Mouse (Mus musculus) spleen, adult 2 months (tissue): ENCODE measurements around the gene Gm10644. TPM values are rescaled to one million over a fixed set of nuclear protein-coding genes. Genes with fewer than 3 reads are reported as not detected.

ENCODE experiments used
- DNase-seq, 2 experiments: peaks; one replicate each; pipeline versions ENCODE4 v3.0.0 to v3.0.0-alpha.2; 2012 to 2021; ENCODE audit warnings: low spot score in 2 of 2, low read depth in 1 of 2
- H3K27ac ChIP-seq: fragments of 200-500 bp; 2 replicates; pipeline ENCODE4 v1.5.1; 2012; ENCODE audit warnings: low read length, inconsistent platforms; ENCODE audit not compliant: insufficient read depth
- H3K27me3 ChIP-seq: fragments of 200-500 bp; 2 replicates; pipeline ENCODE4 v1.6.1; 2012; ENCODE audit warnings: mild to moderate bottlenecking, moderate library complexity, low read length, inconsistent platforms; ENCODE audit not compliant: control insufficient read depth, insufficient read depth
- H3K36me3 ChIP-seq: fragments of 200-500 bp; 2 replicates; pipeline ENCODE4 v1.6.1; 2012; ENCODE audit warnings: mild to moderate bottlenecking, low read length, inconsistent platforms; ENCODE audit not compliant: control insufficient read depth, insufficient read depth
- H3K4me1 ChIP-seq: fragments of 200-500 bp; 2 replicates; pipeline ENCODE4 v1.6.1; 2011; ENCODE audit warnings: inconsistent platforms; ENCODE audit not compliant: control insufficient read depth, insufficient read depth, insufficient read length
- H3K4me3 ChIP-seq: fragments of 200-500 bp; 2 replicates; pipeline ENCODE4 v1.5.1; 2011; ENCODE audit warnings: mild to moderate bottlenecking, inconsistent platforms; ENCODE audit not compliant: insufficient read depth, insufficient read length; ENCODE audit errors: extremely low read depth
- CTCF ChIP-seq: fragments of 200-500 bp; IDR thresholded peaks from 2 replicates; pipeline ENCODE4 v1.5.1; 2011; ENCODE audit warnings: mild to moderate bottlenecking, inconsistent platforms; ENCODE audit not compliant: insufficient read depth, insufficient read length, insufficient replicate concordance; ENCODE audit errors: extremely low read depth
- POLR2A ChIP-seq: fragments of 200-500 bp; IDR thresholded peaks from 2 replicates; pipeline ENCODE4 v1.6.1; 2011; ENCODE audit warnings: low read depth, low read length, inconsistent platforms
- WGBS: fragments of 180-500 bp; shearing (Covaris S2); methylation state at CpG from one replicate; pipeline ENCODE4 v1.1.7; 2018; 5-methylcytosine and 5-hydroxymethylcytosine counted together
- polyA plus RNA-seq: library from polyadenylated mRNA; depleted of rRNA; stranded (reverse); fragments of >200 nt; gene quantifications from 2 replicates; pipeline ENCODE4 v1.2.3, GENCODE M21; 2012

Gm10644 gene
- polyA plus RNA-seq, 1 experiment = 1.3 TPM

DNA sequence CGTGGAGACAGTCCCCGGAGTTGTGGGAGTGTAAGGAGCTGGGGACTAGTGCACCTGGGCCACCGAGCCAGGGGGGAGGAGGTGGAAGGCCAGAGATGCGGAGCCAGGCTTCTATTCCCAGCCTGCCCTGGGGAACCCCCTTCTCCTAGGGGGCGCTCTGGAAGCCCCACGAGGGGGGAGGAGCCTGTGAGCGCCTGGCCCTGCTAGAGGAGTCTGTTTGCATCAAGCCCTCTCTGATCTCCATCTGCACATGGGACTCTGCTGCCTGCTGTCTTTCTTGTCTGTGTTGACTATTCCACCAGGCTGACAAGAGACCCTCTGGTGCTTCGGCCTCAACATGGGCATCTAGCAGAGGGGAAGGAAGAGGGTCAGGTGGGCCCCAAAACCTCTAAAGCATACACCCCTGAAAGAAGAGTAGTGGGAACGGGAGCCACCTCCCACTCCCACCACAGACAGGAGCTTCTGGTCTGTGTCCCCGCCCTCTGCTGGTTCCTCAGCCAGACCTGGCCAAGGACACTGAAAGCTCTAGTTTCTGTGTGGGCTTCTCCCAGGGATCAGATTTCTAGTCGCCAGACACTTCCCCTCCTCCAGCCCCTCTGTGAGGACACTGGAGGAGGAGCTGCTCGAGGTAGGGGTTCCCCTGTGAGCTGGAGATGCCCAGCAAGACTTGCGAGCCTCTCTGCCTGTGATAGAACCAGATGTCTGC, 51.9 kb downstream of the Gm10644 start:
- peaks cover 6% of the 10 kb centered on the region; the same call in 1 of the 2 replicates for H3K27me3 ChIP-seq
- H3K4me1 ChIP-seq = no peaks in the 10 kb centered on the region; the same call in 1 of the 2 replicates
- WGBS = 58% methylated on average over 12 of the region's 13 CpGs
- H3K27ac ChIP-seq = no peak overlapping the region
- TF ChIP-seq CTCF (no peak), POLR2A (no peak)
- H3K36me3 ChIP-seq = no peaks in the 10 kb centered on the region
- no peak overlapping the region for H3K4me3 ChIP-seq
- DNase-seq = no peak

DNA sequence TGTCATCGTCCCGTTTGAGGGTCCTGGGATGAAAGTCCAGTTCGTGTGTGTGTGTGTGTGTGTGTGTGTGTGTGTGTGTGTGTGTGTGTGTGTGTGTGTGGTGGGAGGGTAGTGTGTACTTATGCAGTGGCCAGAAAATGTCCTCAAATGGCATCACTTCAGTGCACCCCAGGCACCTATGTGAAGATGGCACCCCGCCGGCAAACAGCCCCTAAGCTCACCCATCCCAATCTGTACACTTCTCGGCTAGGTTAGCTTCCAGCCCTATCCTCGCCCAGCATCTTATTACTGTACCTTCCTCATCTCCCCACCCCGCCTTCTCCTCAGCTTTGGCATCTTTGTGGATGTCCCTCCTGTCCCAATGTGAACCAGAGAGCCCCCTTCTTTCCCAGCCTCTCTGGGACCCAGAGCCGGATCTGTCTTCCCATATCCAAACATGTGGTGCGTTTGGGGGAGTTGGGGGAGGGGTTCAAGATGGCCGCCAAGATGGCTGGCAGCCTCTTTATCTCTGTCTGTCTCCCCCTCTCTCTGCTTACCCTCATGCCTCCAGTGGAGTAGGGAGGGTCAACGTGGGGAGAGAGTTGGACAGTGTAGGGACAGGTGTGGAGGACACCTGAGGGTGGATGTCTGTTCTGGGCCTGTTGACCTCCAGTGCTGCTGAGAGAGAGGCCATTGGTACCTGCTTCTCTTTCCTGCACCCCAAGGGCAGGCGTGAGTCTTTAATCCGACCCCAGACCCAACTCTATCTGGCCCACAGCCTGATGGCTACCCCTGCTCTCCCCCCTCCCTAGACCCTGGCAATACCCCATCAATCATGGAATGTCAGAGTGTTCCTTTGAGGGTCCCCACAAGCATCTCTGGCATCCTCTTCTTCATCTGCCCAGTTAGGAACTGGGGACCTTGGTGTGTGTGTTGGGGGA, 53.2 kb downstream of the Gm10644 start:
- Histone ChIP-seq H3K27ac (no peak overlapping the region), H3K36me3 (no peaks in the 10 kb centered on the region), H3K4me1 (no peaks in the 10 kb centered on the region; the same call in 1 of the 2 replicates), H3K27me3 (peaks cover 6% of the 10 kb centered on the region; the same call in 1 of the 2 replicates), H3K4me3 (no peak overlapping the region)
- 69% methylated on average over 14 of the region's 14 CpGs for WGBS
- no peak for DNase-seq
- no peak for TF ChIP-seq CTCF
- TF ChIP-seq POLR2A = no peak

DNA sequence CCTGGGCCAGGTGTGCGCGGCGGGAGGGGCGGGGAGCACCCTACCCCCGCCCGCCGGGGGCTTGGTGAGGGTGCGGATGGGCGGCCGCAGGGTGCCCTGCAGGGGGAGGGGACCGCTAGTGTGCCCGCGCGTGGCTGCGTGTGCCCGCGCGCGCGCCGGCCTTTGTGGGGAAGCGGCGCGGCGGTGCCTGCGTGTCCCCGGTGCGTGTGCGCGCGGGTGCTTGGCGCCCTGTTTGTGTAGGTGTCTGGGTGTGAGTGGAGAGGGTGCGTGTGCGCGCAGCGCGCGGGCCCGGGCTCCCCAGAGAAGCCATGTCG, 54.1 kb downstream of the Gm10644 start:
- Histone ChIP-seq H3K4me3 (peak overlapping the region; percentile 85; the same call in 1 of the 2 replicates), H3K4me1 (peaks cover 2% of the 10 kb centered on the region), H3K36me3 (no peaks in the 10 kb centered on the region), H3K27ac (no peak overlapping the region), H3K27me3 (peaks cover 6% of the 10 kb centered on the region; the same call in 1 of the 2 replicates)
- no peak for DNase-seq
- TF ChIP-seq CTCF (no peak), POLR2A (no peak)
- WGBS = 2% methylated on average over 35 of the region's 40 CpGs

DNA sequence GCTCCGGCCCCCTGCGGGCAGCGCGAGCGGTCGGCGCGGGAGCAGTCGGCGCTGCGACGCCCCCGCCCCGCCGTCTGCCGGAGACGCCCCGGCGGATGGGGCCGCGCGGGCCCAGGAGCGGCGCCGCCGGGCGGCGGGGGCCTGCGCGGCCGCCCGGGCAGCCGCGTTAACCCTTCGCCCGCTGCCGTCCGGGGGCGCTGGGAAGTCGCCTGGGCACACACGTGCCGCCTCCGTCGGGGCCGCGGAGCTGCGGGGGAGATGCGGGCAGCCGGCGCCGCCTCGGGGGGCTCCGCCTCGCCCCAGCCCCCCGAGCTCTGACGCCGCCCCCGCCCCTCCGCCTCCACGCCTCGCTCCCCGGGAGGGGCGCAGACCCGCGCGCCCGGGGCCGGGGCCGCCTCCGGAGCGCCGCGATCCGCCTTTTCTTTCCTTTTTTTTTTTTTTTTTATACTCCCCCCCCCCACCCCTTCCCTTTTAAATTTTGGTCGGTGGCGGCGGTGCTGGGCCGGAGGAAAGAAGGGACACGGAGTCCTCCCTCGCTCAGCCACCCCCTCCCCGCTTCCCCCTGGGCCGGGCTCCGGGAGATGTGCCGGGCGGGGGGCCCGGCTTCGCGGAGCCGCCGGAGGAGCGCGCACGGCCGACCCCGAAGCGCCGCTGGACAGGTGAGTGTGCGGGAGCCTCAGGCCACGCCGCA, 54.6 kb downstream of the Gm10644 start:
- WGBS = 1% methylated on average over 62 of the region's 100 CpGs

DNA sequence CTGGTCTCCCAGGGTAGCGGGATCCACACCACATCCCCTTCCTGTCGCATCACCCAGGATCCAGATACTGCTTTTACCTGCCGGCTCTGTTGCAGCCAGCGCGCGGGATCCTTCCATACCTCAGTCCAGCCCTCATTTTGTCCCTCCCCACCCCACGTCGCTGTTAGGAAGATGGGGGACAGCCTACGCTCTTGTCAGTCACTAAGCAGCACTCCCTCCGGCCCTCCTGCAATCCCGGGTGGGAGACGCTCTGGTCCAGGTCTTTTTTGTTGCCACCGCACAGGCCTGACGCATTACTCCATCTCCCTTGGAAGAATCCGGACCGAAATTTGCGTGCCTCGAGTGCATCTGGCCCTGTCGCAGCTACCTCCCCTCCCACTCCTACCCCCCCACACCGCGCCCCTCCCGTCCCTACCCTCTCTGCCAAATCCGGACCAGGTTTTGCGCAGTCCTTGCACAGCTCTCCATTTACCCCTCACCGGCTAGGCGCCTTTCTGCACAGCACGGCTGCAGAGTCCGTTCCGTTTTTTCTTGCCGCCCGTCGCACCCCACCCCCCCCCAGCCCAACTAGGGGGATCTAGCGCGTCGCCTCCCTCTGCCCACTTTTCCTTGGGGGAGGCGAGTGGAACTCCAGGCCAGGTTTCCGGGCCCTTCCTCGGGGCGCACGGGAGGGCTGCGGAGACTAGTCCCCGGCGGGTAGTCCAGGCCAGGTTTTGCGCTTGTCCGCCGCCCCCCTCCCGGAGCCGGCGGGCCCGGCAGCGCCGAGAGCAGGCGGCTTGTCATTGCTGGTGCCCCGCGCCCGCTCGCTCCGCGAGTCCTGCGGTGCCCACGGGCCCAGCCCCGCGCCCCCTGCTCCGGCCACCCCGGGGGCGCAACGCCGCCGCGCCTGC, 55.4 kb downstream of the Gm10644 start, which contains the start of gene Adgrl1:
Adgrl1 (plus strand) TSS at position 743 of the 890 bp plus-strand sequence.
- Histone ChIP-seq H3K4me3 (peak within 1 kb of the TSS; percentile 85), H3K36me3 (no peaks in the 10 kb centered on the region), H3K27ac (peak within 1 kb of the TSS; percentile 52), H3K27me3 (peaks cover 6% of the 10 kb centered on the region; the same call in 1 of the 2 replicates), H3K4me1 (peaks cover 2% of the 10 kb centered on the region)
- WGBS = 1% methylated on average over 66 of the region's 70 CpGs
- DNase-seq = peak; percentile 65 to 78
- no peak for TF ChIP-seq CTCF
- no peak for TF ChIP-seq POLR2A

More for the DNA sequence above, 54.6 kb downstream of the Gm10644 start:
- Histone ChIP-seq H3K4me3 (peak overlapping the region; percentile 85), H3K4me1 (peaks cover 2% of the 10 kb centered on the region), H3K36me3 (no peaks in the 10 kb centered on the region), H3K27ac (peak overlapping the region; percentile 52), H3K27me3 (peaks cover 6% of the 10 kb centered on the region; the same call in 1 of the 2 replicates)
- TF ChIP-seq POLR2A = no peak
- TF ChIP-seq CTCF = no peak
- no peak for DNase-seq

DNA sequence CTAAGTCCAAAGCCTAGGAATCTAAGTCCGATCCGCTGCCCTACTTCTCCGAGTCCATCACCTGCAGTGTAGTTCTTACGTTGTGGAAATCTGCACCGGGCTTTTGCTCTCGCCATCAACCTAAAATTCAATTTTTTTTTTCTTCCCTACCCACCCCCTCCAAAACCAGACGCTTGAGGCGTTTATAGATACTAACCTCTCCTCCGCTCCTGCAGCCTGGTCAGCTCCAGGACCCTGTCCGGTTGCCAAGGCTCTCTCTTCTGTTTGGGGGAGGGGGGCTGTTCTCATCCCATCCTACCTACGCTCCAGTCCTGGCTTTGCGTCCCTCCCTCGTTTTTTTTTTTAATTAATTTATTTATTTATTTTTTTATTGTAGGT, 56.0 kb downstream of the Gm10644 start:
- no peak for DNase-seq
- H3K27ac ChIP-seq = no peak overlapping the region
- H3K27me3 ChIP-seq = peaks cover 6% of the 10 kb centered on the region; the same call in 1 of the 2 replicates
- TF ChIP-seq CTCF (no peak), POLR2A (no peak)
- H3K36me3 ChIP-seq = no peaks in the 10 kb centered on the region
- peaks cover 2% of the 10 kb centered on the region for H3K4me1 ChIP-seq
- H3K4me3 ChIP-seq = peak overlapping the region; percentile 85; the same call in 1 of the 2 replicates
- WGBS = 2% methylated on average over 13 of the region's 13 CpGs
